Mouse (Mus musculus): ENCODE measurements around the gene Dnaaf3.

DNA sequence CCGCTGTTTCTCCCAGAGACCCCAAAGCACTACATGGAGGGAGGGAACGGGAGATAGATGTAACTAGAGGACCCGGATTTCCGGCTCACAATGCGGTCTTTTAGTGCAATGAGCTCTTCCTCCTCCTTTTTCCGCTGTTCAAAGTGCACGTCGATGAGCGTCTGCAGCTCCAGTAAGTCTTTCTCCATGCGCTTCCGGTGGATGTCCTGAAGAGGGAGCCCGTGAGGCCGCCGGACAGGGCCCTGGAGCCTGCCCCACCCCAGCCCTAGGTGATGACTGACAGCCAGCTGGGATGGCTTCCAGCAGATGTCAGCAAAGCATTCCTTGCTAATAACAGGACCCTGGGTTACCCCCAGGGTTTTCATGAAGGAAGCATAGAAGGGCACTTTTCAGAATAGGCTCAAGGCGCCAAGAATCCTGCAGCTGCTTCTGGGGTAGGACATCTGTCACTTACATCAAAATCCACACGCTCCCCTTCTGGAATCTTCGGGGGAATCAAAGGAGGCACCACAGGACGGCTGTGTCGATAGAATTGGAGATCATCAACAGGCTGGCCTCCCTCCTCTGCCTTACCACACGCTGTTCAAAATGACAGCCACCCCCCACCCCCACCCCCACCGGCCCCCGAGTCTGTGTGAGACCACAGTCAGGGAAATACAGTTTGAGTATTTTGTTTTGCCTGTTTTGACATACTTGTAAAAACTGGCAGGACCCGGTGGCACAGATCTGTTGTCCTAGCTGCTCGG lies 22.2 kb downstream of the Dnaaf3 start:
- TF ChIP-seq CTCF (IDR thresholded peaks at IDR 0.05; ENCODE audit: control insufficient read depth, insufficient read depth, insufficient replicate concordance, low read depth, low read length) (peak; percentile 70), POLR2A (IDR thresholded peaks at IDR 0.05; ENCODE audit: control insufficient read depth, low read depth, low read length) (no peak)
